Comparison of ENCODE assay signal across 8 mouse cellular contexts in the genomic region with DNA sequence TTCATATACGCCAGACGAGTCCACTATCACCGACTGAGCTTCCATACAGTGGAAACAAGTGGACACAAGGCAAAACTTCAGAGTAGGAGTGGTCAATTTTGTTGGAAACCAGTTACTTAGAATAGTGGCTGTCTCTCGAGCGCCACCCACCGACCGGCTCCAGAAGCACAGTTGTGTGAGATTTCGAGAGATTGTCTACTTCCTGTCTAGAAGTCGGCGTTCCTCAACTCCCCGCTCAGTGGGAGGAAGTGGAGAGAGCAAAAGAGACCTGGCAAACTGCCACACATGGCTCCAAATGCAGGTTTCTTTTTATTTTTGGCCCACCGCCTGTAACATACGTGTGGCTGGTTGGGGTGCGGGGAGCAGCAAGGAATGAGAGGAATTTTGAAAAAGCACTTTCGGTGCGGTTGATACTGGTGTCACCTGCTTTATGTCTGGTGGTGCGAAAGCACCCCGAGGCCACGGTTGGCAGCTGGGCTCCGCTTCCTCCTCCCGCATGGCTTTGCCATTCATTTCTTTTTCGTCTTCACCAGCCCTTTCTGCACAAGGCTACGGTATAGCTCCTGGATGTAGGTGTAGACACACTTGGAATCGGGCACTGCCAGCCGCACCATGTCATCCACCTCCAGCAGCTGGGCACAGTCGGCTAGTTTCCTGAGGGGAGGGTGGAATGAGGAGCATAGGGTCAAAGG. TPM values are rescaled to one million over a fixed set of nuclear protein-coding genes. Genes with fewer than 3 reads are reported as not detected.
DNase-seq lines count a peak whose midpoint lies in the region; ATAC-seq and TF ChIP-seq lines count a peak whose summit lies in the region.

No protein-coding gene starts in this region.

- peak overlapping the region; percentile 40 for H3K4me2 ChIP-seq in hindbrain, postnatal 0 days (ENCODE audit: low read depth, low read length)

- peak; percentile 68 for ATAC-seq in common myeloid progenitor, adult 5-6 weeks (replicated peaks; ENCODE audit: low read depth, poor library complexity, severe bottlenecking)
- peak; percentile 82 for ATAC-seq in hindbrain, postnatal 0 days

- 38% methylated on average over 26 of the region's 26 CpGs for WGBS in hindbrain, postnatal 0 days

- H3K36me3 ChIP-seq in hindbrain, postnatal 0 days (ENCODE audit: insufficient read depth, low read length): no peaks in the 10 kb centered on the region

- H3K27ac ChIP-seq in hindbrain, postnatal 0 days: no peak overlapping the region

- H3K9me3 ChIP-seq in hindbrain, postnatal 0 days (ENCODE audit: low read length): no peaks in the 10 kb centered on the region

- H3K9ac ChIP-seq in hindbrain, postnatal 0 days (replicated peaks; ENCODE audit: low read length): no peak overlapping the region

- H3K4me3 ChIP-seq in hindbrain, postnatal 0 days (ENCODE audit: low read length): 0 out of 2 replicates have a peak overlapping the region, but pooled peaks have one; percentile 7

- TF ChIP-seq CTCF in hindbrain, postnatal 0 days (IDR thresholded peaks at IDR 0.05; ENCODE audit: low read depth): peak; percentile 76

- no peaks in the 10 kb centered on the region for H3K4me1 ChIP-seq in hindbrain, postnatal 0 days (ENCODE audit: insufficient read depth, low read length)

- DNase-seq in WW6 (ENCODE audit: low read depth, low spot score): peak; percentile 71
- DNase-seq in gastrocnemius, adult 8-10 months (ENCODE audit: low spot score in 2 of 2): peak; percentile 85
- DNase-seq in hindbrain, postnatal 0 days (ENCODE audit: low spot score): peak; percentile 88
- peak; percentile 83 to 85 for DNase-seq in left cerebral cortex, adult 18-20 months (ENCODE audit: low spot score in 2 of 2)
- peak; percentile 96 for DNase-seq in lung, postnatal 36 days
- peak; percentile 92 for DNase-seq in retina, postnatal 1 day
- DNase-seq in thymus, postnatal 36 days: peak; percentile 78 to 80

- H3K27me3 ChIP-seq in hindbrain, postnatal 0 days (ENCODE audit: insufficient read depth, low read length): no peaks in the 10 kb centered on the region

RNA-seq across cellular contexts. Expression of gene Smtnl1, which starts 11.4 kb away (rescaled TPM):
- not detected in 2 replicates for total RNA-seq in common myeloid progenitor, adult 5-6 weeks (2017)
- total RNA-seq in gastrocnemius, adult 8-10 months (2022): 10 to 100 TPM; 46.3 to 63.9 (median 59.0) TPM
- 0.75 TPM in 1 of 2 replicates, not detected in the other for total RNA-seq in hindbrain, postnatal 0 days (2014; rRNA removed)
- not detected in 2 replicates for polyA plus RNA-seq in hindbrain, postnatal 0 days (2015; fragmentation: Nextera tagmentation; extraction: Ambion mirVana)
- not detected for total RNA-seq in left cerebral cortex, adult 18-20 months (2021)

RNA-seq across cellular contexts. Expression of gene Ube2l6, which starts 12.4 kb away (rescaled TPM):
- total RNA-seq in common myeloid progenitor, adult 5-6 weeks (2017): 20.6 and 24.7 TPM in 2 replicates
- total RNA-seq in gastrocnemius, adult 8-10 months (2022): 1 to 10 TPM; 1.5 to 3.5 (median 2.3) TPM
- total RNA-seq in hindbrain, postnatal 0 days (2014; rRNA removed): 12.8 and 22.6 TPM in 2 replicates
- 16.8 and 17.7 TPM in 2 replicates for polyA plus RNA-seq in hindbrain, postnatal 0 days (2015; fragmentation: Nextera tagmentation; extraction: Ambion mirVana)
- total RNA-seq in left cerebral cortex, adult 18-20 months (2021): 1 to 10 TPM; 8.2 to 8.5 TPM

RNA-seq across cellular contexts. Expression of gene Timm10, which starts 15.8 kb away (rescaled TPM):
- 43.7 and 48.9 TPM in 2 replicates for total RNA-seq in common myeloid progenitor, adult 5-6 weeks (2017)
- 10 to 100 TPM; 37.9 to 51.4 (median 45.5) TPM for total RNA-seq in gastrocnemius, adult 8-10 months (2022)
- 44.5 and 57.3 TPM in 2 replicates for total RNA-seq in hindbrain, postnatal 0 days (2014; rRNA removed)
- polyA plus RNA-seq in hindbrain, postnatal 0 days (2015; fragmentation: Nextera tagmentation; extraction: Ambion mirVana): 82.5 and 91.7 TPM in 2 replicates
- 10 to 100 TPM; 46.9 to 57.8 TPM for total RNA-seq in left cerebral cortex, adult 18-20 months (2021)

RNA-seq across cellular contexts. Expression of gene Slc43a1, which starts 27.6 kb away (rescaled TPM):
- total RNA-seq in common myeloid progenitor, adult 5-6 weeks (2017): 21.0 and 23.4 TPM in 2 replicates
- total RNA-seq in gastrocnemius, adult 8-10 months (2022): 10 to 100 TPM in 3 of 4 experiments, 1 to 10 TPM in 1; 8.0 to 28.2 (median 14.4) TPM
- total RNA-seq in hindbrain, postnatal 0 days (2014; rRNA removed): 5.8 and 9.3 TPM in 2 replicates
- 1.3 and 1.5 TPM in 2 replicates for polyA plus RNA-seq in hindbrain, postnatal 0 days (2015; fragmentation: Nextera tagmentation; extraction: Ambion mirVana)
- under 1 TPM; 0.21 to 0.23 TPM for total RNA-seq in left cerebral cortex, adult 18-20 months (2021)

RNA-seq across cellular contexts. Expression of gene Serping1, which starts 35.8 kb away (rescaled TPM):
- not detected in 2 replicates for total RNA-seq in common myeloid progenitor, adult 5-6 weeks (2017)
- total RNA-seq in gastrocnemius, adult 8-10 months (2022): 10 to 100 TPM; 22.0 to 55.1 (median 36.1) TPM
- total RNA-seq in hindbrain, postnatal 0 days (2014; rRNA removed): 28.5 and 36.5 TPM in 2 replicates
- 40.9 and 46.5 TPM in 2 replicates for polyA plus RNA-seq in hindbrain, postnatal 0 days (2015; fragmentation: Nextera tagmentation; extraction: Ambion mirVana)
- total RNA-seq in left cerebral cortex, adult 18-20 months (2021): 1 to 10 TPM; 8.5 to 9.2 TPM

Comparison
In these comparisons a context has a peak if more than half of its experiments do, and no peak if none do; other contexts are left out.
1. RNA of gene Smtnl1, which starts 11.4 kb away (total RNA-seq): 46.3 to 63.9 TPM in gastrocnemius, adult 8-10 months; not detected in common myeloid progenitor, adult 5-6 weeks, 0.75 TPM in hindbrain, postnatal 0 days and not detected in left cerebral cortex, adult 18-20 months; every median in the first group is over 10 times any median in the second.
2. Peak in every context shown above with its lines, with median percentiles within 50 percentile points of each other: DNase-seq.